Comparison of ENCODE assay signal across 28 mouse cellular contexts in the genomic region with DNA sequence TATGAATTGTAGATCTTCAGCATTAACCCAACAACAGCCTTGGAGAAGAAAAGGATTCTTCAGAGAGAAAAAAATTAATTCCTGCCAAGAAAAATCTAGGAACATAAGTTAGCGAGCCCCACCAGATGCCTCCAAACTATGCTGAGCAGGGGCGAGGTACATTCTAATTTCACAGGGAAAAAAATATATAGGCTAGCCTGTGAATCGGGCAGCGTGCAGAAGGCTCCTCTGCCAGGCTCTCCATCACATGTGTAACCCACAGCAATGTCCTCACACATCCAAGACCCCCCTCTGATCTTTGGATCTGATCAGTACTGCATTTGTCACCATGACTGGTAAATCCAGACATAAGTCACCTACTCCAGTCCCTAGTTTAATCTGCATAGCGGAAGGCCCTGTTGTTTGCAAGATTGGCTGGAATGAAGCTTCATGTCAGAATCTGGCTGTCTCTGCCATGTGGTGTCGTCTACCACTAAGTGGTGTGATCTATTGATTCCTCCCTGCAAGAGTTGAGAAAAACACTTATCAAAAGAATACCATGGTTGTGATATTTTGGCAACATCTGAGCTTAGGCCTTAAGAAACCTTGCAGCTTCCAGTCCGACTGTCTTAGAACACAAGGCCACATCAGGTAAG. TPM values are rescaled to one million over a fixed set of nuclear protein-coding genes. Genes with fewer than 3 reads are reported as not detected.
DNase-seq lines count a peak whose midpoint lies in the region; ATAC-seq lines count a peak whose summit lies in the region.
"Had no signal": no experiment of that assay in that cellular context is flagged by ENCODE, and none has a peak within 500 bp of the region (broad histone marks: within the 10 kb centered on the region; RNA-seq: fewer than 3 reads in every experiment).

No protein-coding gene starts in this region.

- no peak for DNase-seq in forebrain, embryonic 11.5 days (ENCODE audit: low spot score)
- DNase-seq in layer of hippocampus, adult 9-11 months, result peak; percentile 41
- DNase-seq in layer of hippocampus, adult 11-12 months (ENCODE audit: low spot score), result no peak
- peak; percentile 65 for DNase-seq in brain, adult 2 months (ENCODE audit: low read depth, low spot score)
- peak; percentile 41 to 54 for DNase-seq in left cerebral cortex, postnatal 14 days (ENCODE audit: low spot score in 2 of 2)
- no peak for DNase-seq in lung, postnatal 14 days
- no peak for DNase-seq in heart, postnatal 36 days
- DNase-seq: adrenal gland, postnatal 14 days; cerebellum, adult 9-10 months; gastrocnemius, postnatal 14 days; heart, adult 11 months; kidney, postnatal 14 days; lung, adult 18-20 months; thymus, adult 2 months; thymus, postnatal 4 days had no signal

- H3K9me3 ChIP-seq in forebrain, embryonic 15.5 days, result no peaks in the 10 kb centered on the region
- H3K9me3 ChIP-seq in forebrain, embryonic 11.5 days (ENCODE audit: control insufficient read depth, low read length), result no peaks in the 10 kb centered on the region
- H3K9me3 ChIP-seq: embryonic facial prominence, embryonic 15.5 days; hindbrain, embryonic 10.5 days; intestine, embryonic 15.5 days; limb, embryonic 12.5 days; neural tube, embryonic 15.5 days; stomach, embryonic 15.5 days had no signal

- 67% methylated on average over 7 of the region's 7 CpGs for whole genome bisulfite sequencing in forebrain, embryonic 15.5 days
- WGBS in forebrain, embryonic 11.5 days, result 88% methylated on average over 7 of the region's 7 CpGs

- no peak overlapping the region for H3K9ac ChIP-seq in forebrain, embryonic 15.5 days (replicated peaks)
- no peak overlapping the region for H3K9ac ChIP-seq in forebrain, embryonic 11.5 days (ENCODE audit: low read length)
- H3K9ac ChIP-seq: embryonic facial prominence, embryonic 15.5 days; intestine, embryonic 15.5 days; limb, embryonic 12.5 days; neural tube, embryonic 15.5 days; stomach, embryonic 15.5 days had no signal

- H3K27me3 ChIP-seq in forebrain, embryonic 15.5 days, result no peaks in the 10 kb centered on the region
- H3K27me3 ChIP-seq in forebrain, embryonic 11.5 days (ENCODE audit: control insufficient read depth, insufficient read depth, low read length), result no peaks in the 10 kb centered on the region
- H3K27me3 ChIP-seq: embryonic facial prominence, embryonic 15.5 days; intestine, embryonic 15.5 days; limb, embryonic 12.5 days; neural tube, embryonic 15.5 days had no signal

- H3K27ac ChIP-seq in forebrain, embryonic 15.5 days (replicated peaks), result peak overlapping the region; percentile 61
- H3K27ac ChIP-seq in forebrain, embryonic 11.5 days (ENCODE audit: low read depth, low read length), result no peak overlapping the region
- H3K27ac ChIP-seq: embryonic facial prominence, embryonic 15.5 days; hindbrain, embryonic 10.5 days; intestine, embryonic 15.5 days; limb, embryonic 12.5 days; neural tube, embryonic 15.5 days; stomach, embryonic 15.5 days had no signal

- ATAC-seq in forebrain, embryonic 15.5 days (replicated peaks), result peak; percentile 62
- no peak for ATAC-seq in forebrain, embryonic 11.5 days (replicated peaks; ENCODE audit: low FRiP score)
- ATAC-seq: CD4-positive, CD25-positive, alpha-beta regulatory T cell, adult 4 months; hindbrain, embryonic 16.5 days; intestine, embryonic 15.5 days had no signal

- no peak overlapping the region for H3K4me3 ChIP-seq in forebrain, embryonic 15.5 days
- H3K4me3 ChIP-seq in forebrain, embryonic 11.5 days (ENCODE audit: low read depth, low read length), result no peak overlapping the region
- H3K4me3 ChIP-seq: embryonic facial prominence, embryonic 15.5 days; hindbrain, embryonic 10.5 days; intestine, embryonic 15.5 days; limb, embryonic 12.5 days; neural tube, embryonic 15.5 days; stomach, embryonic 15.5 days had no signal

- H3K4me1 ChIP-seq in forebrain, embryonic 15.5 days, result peaks cover 13% of the 10 kb centered on the region; the same call in 1 of the 2 replicates
- H3K4me1 ChIP-seq in forebrain, embryonic 11.5 days (replicated peaks; ENCODE audit: control insufficient read depth, insufficient read depth, low read length), result no peaks in the 10 kb centered on the region; the same call in 1 of the 2 replicates
- H3K4me1 ChIP-seq: embryonic facial prominence, embryonic 15.5 days; intestine, embryonic 15.5 days; stomach, embryonic 15.5 days had no signal

- intact Hi-C loops in left cerebral cortex, postnatal 14 days (cut with DNase I), result loop anchor here (10.0 kb wide), 1 partner anchor 238 kb away; no protein-coding TSS in a partner anchor
- intact Hi-C loops in heart, postnatal 36 days (cut with DNase I), result no loop called here

- no peaks in the 10 kb centered on the region for H3K36me3 ChIP-seq in forebrain, embryonic 15.5 days
- H3K36me3 ChIP-seq in forebrain, embryonic 11.5 days (ENCODE audit: control insufficient read depth, insufficient read depth, low read length), result no peaks in the 10 kb centered on the region
- H3K36me3 ChIP-seq: embryonic facial prominence, embryonic 15.5 days; hindbrain, embryonic 10.5 days; intestine, embryonic 15.5 days; limb, embryonic 12.5 days; neural tube, embryonic 15.5 days; stomach, embryonic 15.5 days had no signal

- H3K4me2 ChIP-seq in forebrain, embryonic 15.5 days (replicated peaks), result no peak overlapping the region
- no peak overlapping the region for H3K4me2 ChIP-seq in forebrain, embryonic 11.5 days (ENCODE audit: low read depth, low read length, severe bottlenecking)
- H3K4me2 ChIP-seq: embryonic facial prominence, embryonic 15.5 days; heart, embryonic 11.5 days; intestine, embryonic 15.5 days; limb, embryonic 12.5 days; liver, embryonic 11.5 days; midbrain, embryonic 11.5 days; neural tube, embryonic 15.5 days; stomach, embryonic 15.5 days had no signal

RNA-seq across cellular contexts. Expression of a gene that starts 23.9 kb away (rescaled TPM):
- polyA plus RNA-seq in forebrain, embryonic 15.5 days (2015; fragmentation: Nextera tagmentation; extraction: Ambion mirVana), result 59.9 and 65.8 TPM in 2 replicates
- 71.3 and 75.4 TPM in 2 replicates for polyA plus RNA-seq in forebrain, embryonic 11.5 days (2014; fragmentation: Nextera tagmentation; extraction: Ambion mirVana)
- total RNA-seq in left cerebral cortex, postnatal 14 days (2021), result 10 to 100 TPM; 31.1 to 33.2 TPM
- total RNA-seq in heart, postnatal 36 days (2021), result 100 to 1,000 TPM in 1 of 2 experiments, 10 to 100 TPM in 1; 95.9 to 107 TPM

RNA-seq across cellular contexts. Expression of a gene that starts 29.3 kb away (rescaled TPM):
- polyA plus RNA-seq in forebrain, embryonic 15.5 days (2015; fragmentation: Nextera tagmentation; extraction: Ambion mirVana), result 11.0 and 11.4 TPM in 2 replicates
- polyA plus RNA-seq in forebrain, embryonic 11.5 days (2014; fragmentation: Nextera tagmentation; extraction: Ambion mirVana), result 9.1 and 10.4 TPM in 2 replicates
- total RNA-seq in left cerebral cortex, postnatal 14 days (2021), result 10 to 100 TPM; 78.7 to 95.4 TPM
- total RNA-seq in heart, postnatal 36 days (2021), result 1 to 10 TPM; 1.3 to 2.8 TPM
- total RNA-seq: megakaryocyte progenitor cell, adult 5-6 weeks had no signal

Comparison
In these comparisons a context has a peak if more than half of its experiments do, and no peak if none do; other contexts are left out.
1. DNase-seq: peak in layer of hippocampus, adult 9-11 months (single experiment), brain, adult 2 months (single experiment) and left cerebral cortex, postnatal 14 days (2 of 2); none in forebrain, embryonic 11.5 days (single experiment), layer of hippocampus, adult 11-12 months (single experiment), lung, postnatal 14 days (single experiment) and heart, postnatal 36 days (0 of 2).
2. RNA of a gene that starts 29.3 kb away (total RNA-seq): 78.7 to 95.4 TPM in left cerebral cortex, postnatal 14 days; 1.3 to 2.8 TPM in heart, postnatal 36 days; every median in the first group is over 10 times any median in the second.